ENCODE assay signal across 19 mouse cellular contexts in the genomic region with DNA sequence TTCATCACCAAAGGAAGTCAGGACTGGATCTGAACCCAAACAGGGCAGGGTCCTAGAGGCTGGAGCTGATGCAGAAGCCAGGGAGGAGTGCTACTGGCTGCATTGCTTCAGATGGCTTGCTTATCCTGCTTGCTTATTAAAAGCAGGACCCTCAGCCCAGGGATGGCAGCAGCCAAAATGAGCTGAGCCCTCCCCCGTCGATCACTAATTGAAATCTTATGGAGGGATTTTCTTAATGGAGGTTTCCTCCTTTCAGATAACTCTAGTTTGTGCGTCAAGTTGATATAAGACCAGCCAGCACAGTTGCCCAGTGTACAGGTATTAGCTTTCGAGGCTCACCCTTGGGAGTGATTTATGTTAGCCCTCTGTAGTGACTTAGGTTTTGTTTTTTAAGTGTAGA.
"Had no signal": no experiment of that assay in that cellular context is flagged by ENCODE, and none has a peak within 500 bp of the region (broad histone marks: within the 10 kb centered on the region; RNA-seq: fewer than 3 reads in every experiment).

No protein-coding gene starts in this region.

- H3K4me2 ChIP-seq: limb, embryonic 12.5 days; limb, embryonic 15.5 days; liver, embryonic 11.5 days; lung, embryonic 14.5 days; midbrain, embryonic 13.5 days; stomach, embryonic 15.5 days had no signal

- H3K36me3 ChIP-seq: limb, embryonic 12.5 days; limb, embryonic 15.5 days; midbrain, embryonic 10.5 days; midbrain, embryonic 13.5 days; stomach, embryonic 15.5 days had no signal

- H3K9me3 ChIP-seq: limb, embryonic 15.5 days; midbrain, embryonic 13.5 days; stomach, embryonic 15.5 days had no signal

- DNase-seq: kidney, adult 18-20 months; kidney, adult 9 months; kidney, postnatal 14 days; kidney, postnatal 4 days; liver, postnatal 0 days; lung, embryonic 14.5 days; right cerebral cortex, adult 18-20 months; right cerebral cortex, postnatal 14 days; right cerebral cortex, postnatal 4 days; thymus, postnatal 25 days had no signal

- H3K4me3 ChIP-seq: limb, embryonic 12.5 days; limb, embryonic 15.5 days; midbrain, embryonic 10.5 days; midbrain, embryonic 13.5 days; stomach, embryonic 15.5 days had no signal

- H3K9ac ChIP-seq: limb, embryonic 12.5 days; limb, embryonic 15.5 days; liver, embryonic 14.5 days; liver, postnatal 0 days; lung, embryonic 14.5 days; midbrain, embryonic 13.5 days; stomach, embryonic 15.5 days had no signal

- H3K27ac ChIP-seq: limb, embryonic 12.5 days; limb, embryonic 15.5 days; liver, embryonic 14.5 days; macrophage; midbrain, embryonic 10.5 days; midbrain, embryonic 13.5 days; stomach, embryonic 15.5 days had no signal

- H3K27me3 ChIP-seq: limb, embryonic 12.5 days; limb, embryonic 15.5 days; midbrain, embryonic 13.5 days; stomach, embryonic 15.5 days had no signal

- ATAC-seq: liver, postnatal 0 days; lung, postnatal 0 days; midbrain, embryonic 13.5 days had no signal

- H3K4me1 ChIP-seq: limb, embryonic 12.5 days; limb, embryonic 15.5 days; midbrain, embryonic 10.5 days; stomach, embryonic 15.5 days had no signal
